Mouse (Mus musculus) heart, embryonic 11.5 days (tissue): ENCODE results near the gene 4930435E12Rik. TPM values are rescaled to one million over a fixed set of nuclear protein-coding genes. Genes with fewer than 3 reads are reported as not detected.
"Not testable (repeated sequence)": the region's sequence is repeated elsewhere in the genome, so short reads cannot be mapped to it uniquely, and the experiment has no call there.

Experiments used
- ATAC-seq: fragments of 200-750 bp; cut with Nextera tagmentation; replicated peaks from 2 replicates; pipeline ENCODE4 v1.8.0; 2017; ENCODE audit warnings: moderate library complexity; ENCODE audit not compliant: insufficient number of reproducible peaks, low FRiP score, low TSS enrichment
- H3K27ac ChIP-seq: fragments of 300-500 bp; sonication (generic); 2 replicates; pipeline ENCODE4 v1.5.1; 2014; ENCODE audit warnings: mild to moderate bottlenecking, low read depth, low read length
- H3K27me3 ChIP-seq: fragments of 300-500 bp; sonication (generic); 2 replicates; pipeline ENCODE4 v1.6.1; 2014; ENCODE audit warnings: mild to moderate bottlenecking, low read length, mixed read lengths; ENCODE audit not compliant: control insufficient read depth, insufficient read depth
- H3K36me3 ChIP-seq: fragments of 300-500 bp; sonication (generic); 2 replicates; pipeline ENCODE4 v1.6.1; 2014; ENCODE audit warnings: mild to moderate bottlenecking, low read length, moderate library complexity, mixed read lengths; ENCODE audit not compliant: control insufficient read depth, insufficient read depth
- H3K4me1 ChIP-seq: fragments of 300-500 bp; sonication (generic); 2 replicates; pipeline ENCODE4 v1.6.1; 2014; ENCODE audit warnings: low read length; ENCODE audit not compliant: control insufficient read depth, insufficient read depth
- H3K4me2 ChIP-seq: fragments of 300-500 bp; sonication (generic); 2 replicates; pipeline ENCODE4 v1.6.1; 2014; ENCODE audit warnings: mild to moderate bottlenecking, moderate library complexity
- H3K4me3 ChIP-seq: fragments of 300-500 bp; sonication (generic); 2 replicates; pipeline ENCODE4 v1.5.1; 2014; ENCODE audit warnings: low read depth, low read length
- H3K9ac ChIP-seq: fragments of 300-500 bp; sonication (generic); 2 replicates; pipeline ENCODE4 v1.6.1; 2014; ENCODE audit warnings: mild to moderate bottlenecking, low read depth, low read length, moderate library complexity
- H3K9me3 ChIP-seq: fragments of 300-500 bp; sonication (generic); replicated peaks from 2 replicates; pipeline ENCODE4 v1.6.1; 2016; ENCODE audit warnings: low read length; ENCODE audit not compliant: control insufficient read depth
- whole genome bisulfite sequencing: fragments of 180-500 bp; shearing (Covaris S2); extraction: QIAGEN DNeasy Blood & Tissue Kit; methylation state at CpG from one replicate; pipeline ENCODE4 v1.1.7; 2014; ENCODE audit not compliant: insufficient replicate concordance; 5-methylcytosine and 5-hydroxymethylcytosine counted together
- polyA plus RNA-seq: library from polyadenylated mRNA; unstranded; fragments of >200 nt; fragmentation: Nextera tagmentation; extraction: Ambion mirVana; gene quantifications from 2 replicates; pipeline ENCODE4 v1.2.1, GENCODE M21; 2014

Gene 4930435E12Rik
- not detected in 2 replicates for polyA plus RNA-seq

DNA sequence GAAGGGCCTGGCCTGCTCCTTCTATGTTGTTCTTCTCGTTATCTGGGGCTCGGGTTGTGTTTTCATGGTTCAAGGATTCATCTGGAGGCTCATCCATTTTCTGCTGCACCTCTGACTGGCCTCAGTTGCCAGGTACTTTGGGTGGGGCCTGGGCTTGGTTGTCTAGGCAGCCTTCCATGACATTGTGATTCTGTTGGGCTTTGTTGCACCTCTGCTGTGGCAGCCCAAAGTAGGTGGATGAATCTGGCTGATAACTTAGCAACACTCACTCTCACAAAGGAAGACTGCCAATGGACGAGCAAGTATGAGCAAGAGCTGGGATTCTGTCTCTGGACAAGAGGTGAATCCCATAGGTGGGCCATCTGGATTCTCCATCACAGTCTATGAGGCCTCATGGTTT lies at the start of gene 4930435E12Rik:
TSS of gene 4930435E12Rik (minus strand) at position 101 of the 400 bp plus-strand sequence.
- no peak within 1 kb of the TSS for H3K4me2 ChIP-seq
- ATAC-seq: no peak

DNA sequence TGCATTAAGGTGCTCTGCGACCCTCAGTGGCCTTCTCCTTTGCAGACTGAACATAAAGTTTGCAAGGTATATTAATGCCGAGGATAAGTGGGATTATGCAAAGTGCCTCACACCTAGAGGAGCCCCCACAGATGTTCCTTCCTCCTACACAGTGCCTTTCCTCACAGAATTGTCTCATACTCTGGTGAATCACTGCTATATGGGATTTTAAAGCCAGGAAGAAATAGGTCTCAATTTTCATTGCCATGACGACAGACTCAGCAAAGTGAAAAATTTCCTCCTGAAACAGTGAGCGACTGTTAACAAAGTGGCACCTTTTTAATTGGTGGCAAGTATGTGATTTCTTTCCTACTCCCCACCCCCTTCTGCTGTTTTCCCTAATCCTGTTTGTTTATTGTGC lies 45.9 kb upstream of the 4930435E12Rik start:
- 30% methylated on average over 4 of the region's 4 CpGs for WGBS
- H3K4me2 ChIP-seq: no peak overlapping the region
- H3K27me3 ChIP-seq: no peaks in the 10 kb centered on the region
- no peaks in the 10 kb centered on the region for H3K9me3 ChIP-seq
- no peak overlapping the region for H3K4me3 ChIP-seq
- ATAC-seq: no peak
- H3K9ac ChIP-seq: no peak overlapping the region
- H3K4me1 ChIP-seq: no peaks in the 10 kb centered on the region
- H3K27ac ChIP-seq: no peak overlapping the region
- H3K36me3 ChIP-seq: no peaks in the 10 kb centered on the region

More for the DNA sequence above, at the start of gene 4930435E12Rik:
- H3K27ac ChIP-seq: no peak within 1 kb of the TSS
- H3K27me3 ChIP-seq: no peaks in the 10 kb centered on the region
- 76% methylated on average over 3 of the region's 3 CpGs for WGBS
- H3K4me3 ChIP-seq: no peak within 1 kb of the TSS
- H3K9me3 ChIP-seq: no peaks in the 10 kb centered on the region
- H3K4me1 ChIP-seq: no peaks in the 10 kb centered on the region
- H3K36me3 ChIP-seq: no peaks in the 10 kb centered on the region
- H3K9ac ChIP-seq: no peak within 1 kb of the TSS

DNA sequence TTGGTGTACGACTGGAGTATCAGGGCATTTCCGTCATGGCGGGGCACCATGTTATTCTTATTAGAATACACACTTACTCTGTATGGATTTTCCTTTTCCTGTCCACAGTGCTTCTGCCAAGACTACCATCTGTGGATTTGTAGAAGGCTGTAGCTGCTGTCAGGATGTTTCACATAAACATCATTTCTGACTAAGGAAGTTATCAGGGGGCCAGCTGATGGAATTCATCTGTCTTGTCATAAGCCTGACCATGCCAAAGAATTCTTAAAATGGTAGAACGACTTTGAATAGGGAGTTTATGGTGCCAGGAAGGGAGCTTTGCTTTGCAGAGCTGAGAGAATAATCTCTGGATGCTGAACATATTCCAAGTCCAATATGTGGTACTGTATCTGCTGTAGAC lies 44.7 kb upstream of the 4930435E12Rik start:
- no peak overlapping the region for H3K4me3 ChIP-seq
- no peak overlapping the region for H3K9ac ChIP-seq
- H3K9me3 ChIP-seq: no peaks in the 10 kb centered on the region
- H3K27ac ChIP-seq: no peak overlapping the region
- H3K4me2 ChIP-seq: no peak overlapping the region
- no peaks in the 10 kb centered on the region for H3K27me3 ChIP-seq
- ATAC-seq: no peak
- WGBS: 85% methylated on average over 4 of the region's 4 CpGs
- no peaks in the 10 kb centered on the region for H3K4me1 ChIP-seq
- H3K36me3 ChIP-seq: no peaks in the 10 kb centered on the region

DNA sequence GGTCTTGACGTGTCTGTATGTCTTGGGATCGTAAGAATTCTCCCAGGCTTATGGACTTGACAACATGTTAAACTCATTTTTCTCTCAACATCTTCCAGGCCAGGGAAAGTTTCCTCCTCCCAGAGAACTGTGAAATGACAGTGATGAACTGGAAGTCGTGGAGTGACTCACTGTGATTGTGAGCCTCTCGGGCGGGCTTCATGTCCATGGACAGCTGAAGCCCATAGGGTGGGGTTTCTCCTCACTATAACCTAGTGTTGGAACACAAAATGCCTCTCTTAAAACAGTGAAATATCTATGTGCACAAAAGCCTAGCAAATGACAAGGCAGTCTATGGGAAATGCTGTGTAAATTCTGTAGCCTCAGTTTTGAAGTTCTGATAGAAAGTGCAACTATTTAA lies 35.8 kb upstream of the 4930435E12Rik start:
- WGBS: 72% methylated on average over 5 of the region's 5 CpGs
- H3K9ac ChIP-seq: no peak overlapping the region
- no peak for ATAC-seq

DNA sequence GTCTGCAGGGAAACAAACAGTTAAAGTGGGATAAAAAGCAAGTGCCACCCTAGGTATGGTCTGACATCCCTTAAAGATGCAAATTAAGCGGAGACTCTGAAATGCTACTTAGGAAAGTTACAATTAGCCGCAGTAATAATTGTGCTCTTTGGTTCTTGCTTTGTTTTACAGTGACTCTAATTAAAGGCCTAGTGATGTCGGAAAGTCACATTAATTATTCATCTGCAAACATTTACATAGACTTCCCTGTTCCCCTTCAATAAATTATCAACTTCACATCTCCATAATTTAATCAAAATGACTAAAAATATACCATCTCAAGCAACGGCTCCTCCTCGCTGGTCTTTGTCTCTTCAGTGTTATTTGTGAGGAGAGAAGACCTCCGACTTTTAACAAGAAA lies 32.0 kb upstream of the 4930435E12Rik start:
- no peak overlapping the region for H3K9ac ChIP-seq
- no peaks in the 10 kb centered on the region for H3K36me3 ChIP-seq
- no peak for ATAC-seq
- H3K27ac ChIP-seq: no peak overlapping the region
- H3K9me3 ChIP-seq: no peaks in the 10 kb centered on the region
- no peaks in the 10 kb centered on the region for H3K27me3 ChIP-seq
- WGBS: 76% methylated on average over 6 of the region's 6 CpGs
- H3K4me3 ChIP-seq: no peak overlapping the region
- no peak overlapping the region for H3K4me2 ChIP-seq
- H3K4me1 ChIP-seq: no peaks in the 10 kb centered on the region

More for the DNA sequence above, 35.8 kb upstream of the 4930435E12Rik start:
- H3K27me3 ChIP-seq: no peaks in the 10 kb centered on the region
- no peak overlapping the region for H3K27ac ChIP-seq
- no peaks in the 10 kb centered on the region for H3K36me3 ChIP-seq
- H3K4me3 ChIP-seq: no peak overlapping the region
- H3K4me1 ChIP-seq: no peaks in the 10 kb centered on the region
- H3K4me2 ChIP-seq: no peak overlapping the region
- H3K9me3 ChIP-seq: no peaks in the 10 kb centered on the region

DNA sequence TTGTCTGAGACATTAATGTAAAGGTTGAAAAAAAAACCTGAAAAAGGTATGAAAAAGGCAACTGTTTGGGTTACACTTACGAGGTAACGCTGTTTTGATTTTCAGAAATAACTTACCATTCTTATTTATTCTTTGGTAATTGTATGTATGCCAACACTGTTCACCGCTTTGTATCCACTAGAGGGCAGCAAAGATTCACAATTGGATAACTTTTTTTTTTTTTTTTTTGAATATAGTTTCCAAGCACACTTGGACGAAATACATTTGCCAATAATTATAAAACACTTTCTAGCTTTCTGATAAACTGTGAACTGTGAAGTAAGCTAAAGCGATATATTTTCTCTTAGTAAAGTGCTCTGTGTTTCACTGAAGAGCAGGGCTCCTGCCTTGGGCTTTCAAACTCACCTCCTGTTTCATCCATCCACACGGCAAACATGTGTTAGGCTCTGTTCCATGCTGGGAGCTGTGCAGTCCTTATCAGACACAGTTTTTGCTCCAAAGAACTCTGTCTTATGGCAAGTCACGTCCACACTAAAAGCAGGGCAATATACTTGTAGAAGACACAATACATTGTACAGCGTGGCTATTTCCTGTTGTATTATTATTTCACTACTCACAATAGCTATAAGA lies 29.7 kb upstream of the 4930435E12Rik start:
- 28% methylated on average over 8 of the region's 8 CpGs for WGBS
- H3K4me3 ChIP-seq: no peak overlapping the region
- no peaks in the 10 kb centered on the region for H3K36me3 ChIP-seq
- no peaks in the 10 kb centered on the region for H3K9me3 ChIP-seq
- no peak overlapping the region for H3K9ac ChIP-seq
- H3K4me2 ChIP-seq: 0 out of 2 replicates have a peak overlapping the region, but pooled peaks have one; percentile 31
- no peaks in the 10 kb centered on the region for H3K4me1 ChIP-seq
- H3K27ac ChIP-seq: no peak overlapping the region
- no peaks in the 10 kb centered on the region for H3K27me3 ChIP-seq
- no peak for ATAC-seq

DNA sequence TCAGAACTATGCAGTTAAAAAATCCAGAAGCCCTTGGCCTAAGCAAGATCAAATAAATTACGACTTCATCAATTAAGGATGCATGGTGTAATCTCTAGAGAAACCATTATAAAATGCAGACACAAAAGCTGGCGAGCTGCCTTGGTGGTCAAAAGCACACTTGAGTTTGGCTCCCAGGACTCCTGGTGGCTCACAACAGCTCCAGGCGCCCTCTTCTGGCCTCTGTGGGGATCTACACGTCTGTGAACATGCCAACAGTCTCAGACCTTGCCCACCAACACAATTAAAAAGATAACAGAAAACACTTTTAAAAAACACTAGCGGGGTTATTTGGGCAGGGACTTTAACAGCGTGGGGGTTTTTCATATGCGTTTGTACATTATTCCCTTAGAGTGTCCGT lies 16.0 kb downstream of the 4930435E12Rik start:
- 27% methylated on average over 8 of the region's 8 CpGs for WGBS
- H3K9me3 ChIP-seq: no peaks in the 10 kb centered on the region
- no peak for ATAC-seq
- no peaks in the 10 kb centered on the region for H3K27me3 ChIP-seq
- no peak overlapping the region for H3K27ac ChIP-seq
- H3K4me3 ChIP-seq: no peak overlapping the region
- no peak overlapping the region for H3K4me2 ChIP-seq
- no peak overlapping the region for H3K9ac ChIP-seq
- no peaks in the 10 kb centered on the region for H3K36me3 ChIP-seq
- H3K4me1 ChIP-seq: peaks cover 9% of the 10 kb centered on the region

DNA sequence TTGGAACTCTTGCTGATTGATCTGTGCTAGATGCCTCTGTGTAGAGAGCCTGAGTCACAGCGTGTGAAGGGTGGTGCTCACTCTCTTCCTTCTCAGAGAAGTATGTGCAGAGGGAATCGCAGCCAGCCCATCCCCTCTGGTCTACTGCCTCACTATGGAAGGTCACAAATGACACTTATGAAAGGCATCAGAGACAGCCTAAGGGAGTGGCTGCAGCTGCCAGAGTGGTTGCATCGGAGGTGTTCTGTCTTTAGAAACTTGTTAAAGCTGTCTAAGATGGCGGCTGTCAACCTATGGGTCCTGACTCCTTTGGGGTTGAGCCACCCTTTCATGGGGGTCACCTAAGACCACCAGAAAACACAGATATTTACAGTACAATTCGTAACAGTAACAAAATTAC lies 18.4 kb downstream of the 4930435E12Rik start:
- Histone ChIP-seq H3K36me3 (no peaks in the 10 kb centered on the region), H3K9ac (no peak overlapping the region), H3K9me3 (no peaks in the 10 kb centered on the region), H3K27ac (no peak overlapping the region), H3K4me2 (no peak overlapping the region), H3K4me1 (peaks cover 3% of the 10 kb centered on the region; the same call in 1 of the 2 replicates), H3K4me3 (no peak overlapping the region), H3K27me3 (no peaks in the 10 kb centered on the region)
- ATAC-seq: no peak
- WGBS: 57% methylated on average over 5 of the region's 5 CpGs

DNA sequence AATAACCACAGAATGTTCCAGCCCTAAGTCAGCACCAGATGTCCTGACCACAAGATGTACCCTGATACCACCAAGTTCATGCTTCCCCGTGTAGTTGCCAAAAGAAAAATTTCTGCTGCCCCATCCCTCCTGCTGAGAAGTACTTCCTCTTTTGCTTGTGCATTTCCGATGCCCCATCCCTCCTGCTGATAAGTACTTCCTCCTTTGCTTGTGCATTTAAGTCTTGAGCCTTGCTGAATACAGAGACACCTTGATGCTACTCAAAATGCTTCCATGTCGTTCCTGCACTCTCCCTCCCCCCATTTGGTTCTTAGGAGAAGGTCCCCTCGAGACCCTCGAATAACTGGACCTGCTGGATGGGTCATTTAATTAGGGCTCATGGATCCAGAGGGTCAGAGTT lies 20.8 kb downstream of the 4930435E12Rik start:
- H3K4me3 ChIP-seq, ATAC-seq, H3K9ac ChIP-seq, H3K36me3 ChIP-seq, H3K27me3 ChIP-seq, H3K4me2 ChIP-seq, H3K27ac ChIP-seq, H3K9me3 ChIP-seq, H3K4me1 ChIP-seq: not testable (repeated sequence)
- WGBS: 82% methylated on average over 5 of the region's 5 CpGs
